In the genomic region with DNA sequence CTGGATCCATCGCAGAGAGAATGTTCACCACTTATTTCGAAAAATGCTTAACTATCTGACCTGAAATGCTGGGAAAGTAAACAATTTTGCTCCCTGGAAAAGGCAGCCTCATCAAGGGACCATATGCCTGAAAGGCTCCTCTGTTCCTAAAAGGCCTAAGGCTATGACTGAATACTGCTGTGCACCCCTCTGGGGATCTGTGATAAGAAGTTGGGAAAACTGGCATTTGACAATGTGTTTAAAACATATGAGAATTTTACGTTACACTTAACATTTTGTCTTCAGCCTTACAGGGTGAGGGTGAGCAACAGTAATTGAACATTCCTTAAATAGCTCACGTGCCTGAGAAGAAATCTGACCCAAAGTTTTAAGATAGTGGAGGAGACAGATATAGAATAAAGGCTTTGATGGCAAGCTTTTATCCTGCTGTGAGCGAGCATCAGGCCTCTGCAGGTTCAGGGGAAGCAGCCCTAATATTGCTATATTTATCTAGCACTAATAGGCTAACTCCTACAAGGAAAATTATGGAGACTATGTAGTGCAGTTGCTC, we compare ENCODE assay signal across 12 mouse cellular contexts.
"Had no signal": no experiment of that assay in that cellular context is flagged by ENCODE, and none has a peak within 500 bp of the region (broad histone marks: within the 10 kb centered on the region; RNA-seq: fewer than 3 reads in every experiment).

No protein-coding gene starts in this region.

- H3K9ac ChIP-seq: liver, embryonic 15.5 days; neural tube, embryonic 12.5 days had no signal

- H3K9me3 ChIP-seq: liver, embryonic 15.5 days; midbrain, embryonic 10.5 days; neural tube, embryonic 12.5 days had no signal

- H3K4me1 ChIP-seq: liver, embryonic 15.5 days; midbrain, embryonic 10.5 days; neural tube, embryonic 12.5 days had no signal

- DNase-seq: kidney, adult 8-10 months; kidney, postnatal 25 days; lung, postnatal 36 days; midbrain, embryonic 14.5 days; thymus, postnatal 4 days had no signal

- H3K4me2 ChIP-seq: liver, embryonic 11.5 days; liver, embryonic 15.5 days; neural tube, embryonic 12.5 days had no signal

- H3K4me3 ChIP-seq: liver, embryonic 15.5 days; midbrain, embryonic 10.5 days; myocyte; neural tube, embryonic 12.5 days had no signal

- H3K27ac ChIP-seq: liver, embryonic 15.5 days; midbrain, embryonic 10.5 days; neural tube, embryonic 12.5 days; stomach, postnatal 0 days had no signal

- ATAC-seq: intestine, postnatal 0 days had no signal

- H3K36me3 ChIP-seq: liver, embryonic 15.5 days; midbrain, embryonic 10.5 days; neural tube, embryonic 12.5 days had no signal

- H3K27me3 ChIP-seq: liver, embryonic 15.5 days; neural tube, embryonic 12.5 days had no signal
